Mouse (Mus musculus) forebrain, embryonic 15.5 days (tissue): ENCODE results near the gene Vsig4. TPM values are rescaled to one million over a fixed set of nuclear protein-coding genes. Genes with fewer than 3 reads are reported as not detected.
A peak's percentile ranks its signal among the peaks of the same experiment; 100 is the strongest.

ENCODE experiments used
- microRNA counts: library from miRNA; unstranded; fragments of <30 nt; microRNA quantifications from one replicate; lab custom pipeline; 2016
- microRNA-seq: library from miRNA; unstranded; fragments of <30 nt; microRNA quantifications from one replicate; pipeline ENCODE4, GENCODE M21; 2016
- polyA plus RNA-seq: library from polyadenylated mRNA; unstranded; fragments of >200 nt; fragmentation: Nextera tagmentation; extraction: Ambion mirVana; gene quantifications from 2 replicates; pipeline ENCODE4 v1.2.1, GENCODE M21; 2015

Gene Vsig4
- polyA plus RNA-seq, 1 experiment from 2014 or later, result not detected

MicroRNAs within 50 kb of the gene (microRNA counts, 519-probe panel; counts per million panel counts)
- microRNA mmu-miR-223 (lab: Ali Mortazavi, UCI), result 1,511 counts per million, percentile 9 among the panel's probes with 10 or more counts

Small RNA genes within 50 kb of the gene (microRNA-seq; reads per million reads assigned to microRNA genes)
- 103 reads per million, percentile 54 among the genes with 10 or more reads in this experiment for gene Mir223

Other genes with a start within 250 kb of the Vsig4 start
- 36.7 and 42.4 TPM in 2 replicates for gene Msn, start 197.4 kb downstream of the Vsig4 start, polyA plus RNA-seq
- 2.1 and 2.6 TPM in 2 replicates for gene Heph, start 161.9 kb upstream of the Vsig4 start, polyA plus RNA-seq
- gene Hsf3, start 162.9 kb upstream of the Vsig4 start, polyA plus RNA-seq, result not detected in 2 replicates